Mouse (Mus musculus) limb, embryonic 10.5 days (tissue): Measurements from ENCODE around the gene Cyb5rl. TPM values are rescaled to one million over a fixed set of nuclear protein-coding genes. Genes with fewer than 3 reads are reported as not detected.
"Not testable (repeated sequence)": the region's sequence is repeated elsewhere in the genome, so short reads cannot be mapped to it uniquely, and the experiment has no call there.

Experiments used
- DNase-seq: peaks from one replicate; pipeline ENCODE4 v3.0.0-alpha.2; 2017; ENCODE audit warnings: low spot score
- H3K27ac ChIP-seq: fragments of 300-500 bp; sonication (generic); 2 replicates; pipeline ENCODE4 v1.5.1; 2016; ENCODE audit warnings: mild to moderate bottlenecking
- H3K27me3 ChIP-seq: fragments of 300-500 bp; sonication (generic); 2 replicates; pipeline ENCODE4 v1.6.1; 2016; ENCODE audit warnings: low read depth, mild to moderate bottlenecking; ENCODE audit not compliant: poor library complexity, severe bottlenecking
- H3K36me3 ChIP-seq: fragments of 300-500 bp; sonication (generic); 2 replicates; pipeline ENCODE4 v1.6.1; 2016; ENCODE audit warnings: mild to moderate bottlenecking, moderate library complexity
- H3K4me1 ChIP-seq: fragments of 300-500 bp; sonication (generic); 2 replicates; pipeline ENCODE4 v1.6.1; 2016
- H3K4me3 ChIP-seq: fragments of 300-500 bp; sonication (generic); 2 replicates; pipeline ENCODE4 v1.5.1; 2016; ENCODE audit warnings: mild to moderate bottlenecking, moderate library complexity
- H3K9me3 ChIP-seq: fragments of 300-500 bp; sonication (generic); replicated peaks from 2 replicates; pipeline ENCODE4 v1.6.1; 2016; ENCODE audit warnings: mild to moderate bottlenecking
- WGBS: fragments of 180-500 bp; shearing (Covaris S2); methylation state at CpG from one replicate; pipeline ENCODE4 v1.1.7; 2016; 5-methylcytosine and 5-hydroxymethylcytosine counted together
- polyA plus RNA-seq: library from polyadenylated mRNA; unstranded; fragments of >200 nt; fragmentation: Nextera tagmentation; extraction: Ambion mirVana; gene quantifications from 2 replicates; pipeline ENCODE4 v1.2.1, GENCODE M21; 2016

The Cyb5rl gene
- polyA plus RNA-seq, 1 experiment from 2014 or later = 12.6 TPM

- H3K9me3 ChIP-seq = no peaks in the 10 kb centered on the region
- H3K27me3 ChIP-seq = no peaks in the 10 kb centered on the region
- 57% methylated on average over 10 of the region's 10 CpGs for WGBS
- peak overlapping the region; percentile 73; the same call in 1 of the 2 replicates for H3K27ac ChIP-seq
- no peaks in the 10 kb centered on the region for H3K36me3 ChIP-seq
- no peak overlapping the region for H3K4me3 ChIP-seq
- peaks cover 67% of the 10 kb centered on the region for H3K4me1 ChIP-seq
- DNase-seq = no peak
Measured at GRCm38 (mm10) chr4:107098375-107098774, 31.6 kb downstream of the Cyb5rl start.

GRCm38 (mm10) chr4:107098791-107099525 is 32.2 kb downstream of the Cyb5rl start:
- peak overlapping the region; percentile 73 for H3K27ac ChIP-seq
- 74% methylated on average over 17 of the region's 17 CpGs for WGBS
- peak; percentile 41 for DNase-seq

GRCm38 (mm10) chr4:107102220-107102619 is 35.4 kb downstream of the Cyb5rl start:
- Histone ChIP-seq H3K4me3 (no peak overlapping the region), H3K4me1 (peaks cover 44% of the 10 kb centered on the region), H3K27me3 (no peaks in the 10 kb centered on the region), H3K27ac (peak overlapping the region; percentile 63), H3K9me3 (no peaks in the 10 kb centered on the region), H3K36me3 (no peaks in the 10 kb centered on the region)
- DNase-seq = no peak
- 78% methylated on average over 8 of the region's 8 CpGs for WGBS

More at GRCm38 (mm10) chr4:107098791-107099525, 32.2 kb downstream of the Cyb5rl start:
- no peaks in the 10 kb centered on the region for H3K27me3 ChIP-seq
- peaks cover 61% of the 10 kb centered on the region for H3K4me1 ChIP-seq
- H3K4me3 ChIP-seq = no peak overlapping the region
- no peaks in the 10 kb centered on the region for H3K9me3 ChIP-seq
- H3K36me3 ChIP-seq = no peaks in the 10 kb centered on the region

GRCm38 (mm10) chr4:107106777-107107176 is 40.0 kb downstream of the Cyb5rl start:
- Histone ChIP-seq H3K36me3 (no peaks in the 10 kb centered on the region), H3K27ac (peak overlapping the region; percentile 85), H3K4me1 (peaks cover 43% of the 10 kb centered on the region), H3K27me3 (no peaks in the 10 kb centered on the region), H3K4me3 (no peak overlapping the region), H3K9me3 (no peaks in the 10 kb centered on the region)
- no peak for DNase-seq
- 89% methylated on average over 16 of the region's 16 CpGs for WGBS

- Histone ChIP-seq H3K9me3 (no peaks in the 10 kb centered on the region), H3K4me3 (peak overlapping the region; percentile 4; the same call in 1 of the 2 replicates), H3K36me3 (no peaks in the 10 kb centered on the region), H3K27me3 (no peaks in the 10 kb centered on the region), H3K27ac (peak overlapping the region; percentile 85), H3K4me1 (peaks cover 33% of the 10 kb centered on the region)
- 31% methylated on average over 13 of the region's 13 CpGs for WGBS
- no peak for DNase-seq
Measured at GRCm38 (mm10) chr4:107108291-107108731, 41.5 kb downstream of the Cyb5rl start.

GRCm38 (mm10) chr4:107109181-107109580 is 42.4 kb downstream of the Cyb5rl start:
- H3K4me1 ChIP-seq = peaks cover 41% of the 10 kb centered on the region
- DNase-seq, H3K27ac ChIP-seq, H3K9me3 ChIP-seq, H3K27me3 ChIP-seq, H3K36me3 ChIP-seq, H3K4me3 ChIP-seq: not testable (repeated sequence)
- 95% methylated on average over 6 of the region's 6 CpGs for WGBS

GRCm38 (mm10) chr4:107114278-107114677 is 47.5 kb downstream of the Cyb5rl start:
- no peaks in the 10 kb centered on the region for H3K9me3 ChIP-seq
- H3K36me3 ChIP-seq = no peaks in the 10 kb centered on the region
- no peak for DNase-seq
- no peak overlapping the region for H3K27ac ChIP-seq
- H3K27me3 ChIP-seq = no peaks in the 10 kb centered on the region
- H3K4me3 ChIP-seq = no peak overlapping the region
- H3K4me1 ChIP-seq = peaks cover 25% of the 10 kb centered on the region
- WGBS = 27% methylated on average over 8 of the region's 8 CpGs

GRCm38 (mm10) chr4:107117741-107118385 is 51.1 kb downstream of the Cyb5rl start:
- DNase-seq = no peak
- Histone ChIP-seq H3K27me3 (no peaks in the 10 kb centered on the region), H3K4me3 (no peak overlapping the region), H3K36me3 (no peaks in the 10 kb centered on the region), H3K9me3 (no peaks in the 10 kb centered on the region), H3K27ac (peak overlapping the region; percentile 61; the same call in 1 of the 2 replicates), H3K4me1 (peaks cover 42% of the 10 kb centered on the region)
- WGBS = 92% methylated on average over 2 of the region's 2 CpGs

- no peaks in the 10 kb centered on the region for H3K27me3 ChIP-seq
- H3K36me3 ChIP-seq = no peaks in the 10 kb centered on the region
- H3K9me3 ChIP-seq = no peaks in the 10 kb centered on the region
- H3K4me1 ChIP-seq = peaks cover 40% of the 10 kb centered on the region
- peak overlapping the region; percentile 61; the same call in 1 of the 2 replicates for H3K27ac ChIP-seq
- no peak overlapping the region for H3K4me3 ChIP-seq
- 72% methylated on average over 4 of the region's 4 CpGs for WGBS
- DNase-seq = no peak
Measured at GRCm38 (mm10) chr4:107119056-107119455, 52.3 kb downstream of the Cyb5rl start.

GRCm38 (mm10) chr4:107120676-107121075 is 53.9 kb downstream of the Cyb5rl start:
- H3K27me3 ChIP-seq = no peaks in the 10 kb centered on the region
- 92% methylated on average over 6 of the region's 6 CpGs for WGBS
- peaks cover 46% of the 10 kb centered on the region for H3K4me1 ChIP-seq
- peak overlapping the region; percentile 79 for H3K27ac ChIP-seq
- H3K4me3 ChIP-seq = no peak overlapping the region
- no peak for DNase-seq
- no peaks in the 10 kb centered on the region for H3K36me3 ChIP-seq
- no peaks in the 10 kb centered on the region for H3K9me3 ChIP-seq

- Histone ChIP-seq H3K36me3 (no peaks in the 10 kb centered on the region), H3K4me3 (no peak overlapping the region), H3K9me3 (no peaks in the 10 kb centered on the region), H3K4me1 (peaks cover 53% of the 10 kb centered on the region), H3K27ac (peak overlapping the region; percentile 79), H3K27me3 (no peaks in the 10 kb centered on the region)
- WGBS = 57% methylated on average over 12 of the region's 12 CpGs
- DNase-seq = peak; percentile 79
Measured at GRCm38 (mm10) chr4:107121165-107121943, 54.6 kb downstream of the Cyb5rl start.

GRCm38 (mm10) chr4:107124376-107124775 is 57.6 kb downstream of the Cyb5rl start:
- Histone ChIP-seq H3K27ac (peak overlapping the region; percentile 85), H3K4me3 (no peak overlapping the region), H3K36me3 (no peaks in the 10 kb centered on the region), H3K27me3 (no peaks in the 10 kb centered on the region), H3K4me1 (peaks cover 76% of the 10 kb centered on the region), H3K9me3 (no peaks in the 10 kb centered on the region)
- WGBS = 59% methylated on average over 7 of the region's 7 CpGs
- no peak for DNase-seq
